Mouse (Mus musculus) liver, embryonic 14.5 days (tissue): ENCODE results near the gene Atp5d. TPM values are rescaled to one million over a fixed set of nuclear protein-coding genes. Genes with fewer than 3 reads are reported as not detected.

Experiments
- ATAC-seq: fragments of 200-750 bp; cut with Nextera tagmentation; 2 replicates; pipeline ENCODE4 v1.8.0; 2017; ENCODE audit warnings: moderate number of reproducible peaks, mild to moderate bottlenecking, moderate library complexity; ENCODE audit not compliant: insufficient read depth
- DNase-seq, 3 experiments: peaks; one replicate each; pipeline ENCODE4 v3.0.0-alpha.2; 2012 to 2013; ENCODE audit warnings: low read depth in 3 of 3, low spot score in 3 of 3
- H3K27ac ChIP-seq: fragments of 300-500 bp; sonication (generic); 2 replicates; pipeline ENCODE4 v1.5.1; 2014; ENCODE audit warnings: moderate library complexity, mild to moderate bottlenecking, control low read depth, inconsistent platforms
- H3K27me3 ChIP-seq: fragments of 300-500 bp; sonication (generic); 2 replicates; pipeline ENCODE4 v1.6.1; 2014; ENCODE audit warnings: mild to moderate bottlenecking, low read length, moderate library complexity; ENCODE audit not compliant: control insufficient read depth, insufficient read depth
- H3K36me3 ChIP-seq: fragments of 300-500 bp; sonication (generic); replicated peaks from 2 replicates; pipeline ENCODE4 v1.6.1; 2014; ENCODE audit warnings: low read depth; ENCODE audit not compliant: control insufficient read depth, insufficient read depth
- H3K4me1 ChIP-seq, 2 experiments: fragments of 200-500 bp in 1 of 2; fragments of 300-500 bp in 1 of 2; sonication (generic) in 1 of 2; replicated peaks; 2 replicates each; pipeline ENCODE4 v1.6.1; 2012 to 2014; ENCODE audit warnings: antibody characterized with exemption in 1 of 2, inconsistent platforms in 1 of 2, low read length in 1 of 2; ENCODE audit not compliant: control insufficient read depth in 2 of 2, insufficient read depth in 2 of 2
- H3K4me2 ChIP-seq: fragments of 300-500 bp; sonication (generic); 2 replicates; pipeline ENCODE4 v1.6.1; 2014; ENCODE audit warnings: low read depth, mild to moderate bottlenecking, control low read depth, moderate library complexity
- H3K4me3 ChIP-seq, 2 experiments: fragments of 200-500 bp in 1 of 2; fragments of 300-500 bp in 1 of 2; sonication (generic) in 1 of 2; 2 replicates each; pipeline ENCODE4 v1.5.1; 2012 to 2014; ENCODE audit warnings: low read depth in 2 of 2, low read length in 2 of 2, mild to moderate bottlenecking in 2 of 2, control low read depth in 1 of 2, inconsistent platforms in 1 of 2, moderate library complexity in 1 of 2; ENCODE audit not compliant: insufficient read depth in 1 of 2
- H3K9ac ChIP-seq: fragments of 300-500 bp; sonication (generic); replicated peaks from 2 replicates; pipeline ENCODE4 v1.6.1; 2014; ENCODE audit warnings: mild to moderate bottlenecking, control low read depth, moderate library complexity
- H3K9me3 ChIP-seq: fragments of 300-500 bp; sonication (generic); 2 replicates; pipeline ENCODE4 v1.6.1; 2016; ENCODE audit warnings: low read length, mixed read lengths; ENCODE audit not compliant: control insufficient read depth
- CTCF ChIP-seq: IDR thresholded peaks from 2 replicates; pipeline ENCODE4 v1.5.1; 2016; ENCODE audit warnings: antibody characterized with exemption, low read depth, control low read depth
- EP300 ChIP-seq: IDR thresholded peaks from 2 replicates; pipeline ENCODE4 v1.6.1; 2016; ENCODE audit warnings: antibody characterized with exemption, low read depth
- WGBS: fragments of 180-500 bp; shearing (Covaris S2); extraction: QIAGEN DNeasy Blood & Tissue Kit; methylation state at CpG from one replicate; pipeline ENCODE4 v1.1.7; 2014; ENCODE audit not compliant: insufficient replicate concordance; 5-methylcytosine and 5-hydroxymethylcytosine counted together
- polyA plus RNA-seq, 2 experiments: library from polyadenylated mRNA; depleted of rRNA in 1 of 2; stranded (reverse) in 1 of 2; unstranded in 1 of 2; fragments of >200 nt; fragmentation: Nextera tagmentation in 1 of 2; extraction: Ambion mirVana in 1 of 2; gene quantifications; 2 replicates each; pipeline versions ENCODE4 v1.2.1 to v1.2.3; 2012 to 2014

Atp5d gene
- polyA plus RNA-seq, 2 experiments = 211 to 249 TPM

DNA sequence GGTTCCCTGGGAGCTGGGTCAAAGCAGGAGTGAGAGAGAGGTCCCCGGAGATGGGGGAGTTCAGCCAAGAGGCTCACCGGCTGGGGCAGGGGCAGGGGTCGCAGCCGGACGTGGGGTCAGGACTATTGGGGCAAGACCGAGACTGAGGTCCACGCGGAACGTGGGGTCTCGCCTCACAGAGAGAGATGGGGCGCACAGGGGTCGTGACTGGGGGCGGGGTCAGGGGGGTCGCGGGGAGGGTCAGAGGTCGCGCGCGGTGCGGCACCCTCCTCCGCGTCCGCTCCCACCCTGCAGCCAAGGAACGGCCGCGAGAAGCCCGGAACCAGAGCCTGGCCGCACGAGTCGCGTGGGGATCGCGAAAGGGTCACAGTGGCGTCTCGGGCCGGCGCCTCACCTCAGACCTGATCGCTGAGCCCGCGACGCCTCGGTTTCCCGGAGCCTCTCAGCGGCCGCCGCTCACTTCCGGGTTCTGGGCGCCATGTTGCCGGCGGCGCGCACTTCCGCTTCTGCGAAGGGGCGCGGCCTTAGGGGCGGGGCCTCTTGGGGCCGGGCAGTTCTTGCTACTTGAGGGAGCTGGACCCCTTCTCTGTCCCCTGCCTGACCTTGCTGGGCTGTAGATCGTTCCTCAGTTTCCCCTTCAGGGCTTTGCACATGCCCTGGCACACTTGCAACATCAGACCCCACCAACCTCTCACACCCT is 36.1 kb upstream of the Atp5d start:
- no peaks in the 10 kb centered on the region for H3K9me3 ChIP-seq
- peak overlapping the region; percentile 85 to 88 for H3K4me3 ChIP-seq
- peak; percentile 76 to 78 (median 77) for DNase-seq
- peaks cover 39 to 51% of the 10 kb centered on the region in 2 experiments for H3K4me1 ChIP-seq
- peak; percentile 82 for ATAC-seq
- WGBS = under 1% methylated on average over 59 of the region's 59 CpGs
- H3K4me2 ChIP-seq = peak overlapping the region; percentile 82
- no peaks in the 10 kb centered on the region for H3K36me3 ChIP-seq
- H3K27me3 ChIP-seq = no peaks in the 10 kb centered on the region
- TF ChIP-seq CTCF = no peak
- no peak for TF ChIP-seq EP300
- peak overlapping the region; percentile 92 for H3K27ac ChIP-seq
- H3K9ac ChIP-seq = peak overlapping the region; percentile 92

DNA sequence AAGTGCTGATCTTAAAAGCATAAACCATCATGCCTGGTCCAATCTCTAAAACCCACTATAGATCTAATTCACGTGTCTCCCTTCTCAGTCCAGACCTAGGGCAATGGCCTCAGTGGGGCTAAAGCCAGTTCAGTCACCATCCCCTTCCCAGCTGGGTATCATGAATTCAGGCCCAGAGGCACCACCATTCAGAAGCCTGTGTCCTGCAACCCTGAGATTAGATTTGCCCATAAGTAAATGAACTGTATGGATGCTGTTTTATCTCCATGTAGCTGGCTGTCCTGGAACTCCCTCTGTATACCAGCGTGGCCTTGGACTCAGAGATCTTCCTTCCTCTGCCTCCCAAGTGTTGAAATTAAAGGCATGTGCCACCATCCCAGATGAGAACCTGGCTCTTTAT is 35.4 kb upstream of the Atp5d start:
- TF ChIP-seq EP300 (peak; percentile 64), CTCF (no peak)
- WGBS = 46% methylated on average over 2 of the region's 2 CpGs
- DNase-seq (peak in 2 of 3 experiments; percentile 65), ATAC-seq (peak; percentile 71)
- Histone ChIP-seq H3K4me2 (peak overlapping the region; percentile 82), H3K4me3 (peak overlapping the region in 1 of 2 experiments; percentile 85; a peak in 2 of 4 replicates), H3K4me1 (peaks cover 33 to 44% of the 10 kb centered on the region in 2 experiments), H3K9me3 (no peaks in the 10 kb centered on the region), H3K36me3 (no peaks in the 10 kb centered on the region), H3K9ac (peak overlapping the region; percentile 92), H3K27me3 (no peaks in the 10 kb centered on the region), H3K27ac (peak overlapping the region; percentile 92)

- Histone ChIP-seq H3K36me3 (no peaks in the 10 kb centered on the region), H3K9ac (no peak overlapping the region), H3K27me3 (no peaks in the 10 kb centered on the region), H3K9me3 (no peaks in the 10 kb centered on the region), H3K27ac (no peak overlapping the region), H3K4me2 (no peak overlapping the region), H3K4me1 (peaks cover 21 to 33% of the 10 kb centered on the region in 2 experiments), H3K4me3 (no peak overlapping the region)
- TF ChIP-seq CTCF = no peak
- ATAC-seq = no peak
- WGBS = 68% methylated on average over 3 of the region's 3 CpGs
- DNase-seq = no peak
Observed at GRCm38 (mm10) chr10:80104181-80104580, 34.3 kb upstream of the Atp5d start.

DNA sequence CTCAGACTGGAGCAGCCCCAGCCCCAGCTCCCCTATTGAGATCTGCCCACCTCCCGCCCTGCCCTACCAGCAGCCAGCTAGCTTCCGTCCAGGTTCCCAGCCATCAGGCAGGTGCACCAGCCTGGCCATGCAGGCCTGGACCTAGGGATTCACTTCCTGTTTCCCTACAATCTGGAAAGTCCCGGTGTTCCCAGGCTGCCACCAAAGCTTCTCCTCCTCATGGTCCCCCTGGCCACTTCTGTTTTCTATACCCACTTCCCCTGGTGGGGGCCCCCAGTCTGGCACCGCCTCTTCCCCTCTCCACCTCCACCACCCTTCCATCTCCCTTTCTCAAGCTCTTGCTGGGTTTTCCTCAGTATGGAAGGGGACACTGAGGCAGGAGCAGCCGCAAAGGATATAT is 33.0 kb upstream of the Atp5d start, which contains the start of gene Sbno2:
TSS of gene Sbno2 (minus strand) at position 112 of the 400 bp plus-strand sequence.
- ATAC-seq = no peak
- H3K4me2 ChIP-seq = no peak within 1 kb of the TSS
- no peak for TF ChIP-seq CTCF
- TF ChIP-seq EP300 = no peak
- no peaks in the 10 kb centered on the region for H3K27me3 ChIP-seq
- H3K4me1 ChIP-seq = peaks cover 20 to 22% of the 10 kb centered on the region in 2 experiments
- H3K27ac ChIP-seq = no peak within 1 kb of the TSS
- H3K9ac ChIP-seq = no peak within 1 kb of the TSS
- DNase-seq = no peak
- H3K36me3 ChIP-seq = no peaks in the 10 kb centered on the region
- H3K4me3 ChIP-seq = no peak within 1 kb of the TSS
- H3K9me3 ChIP-seq = no peaks in the 10 kb centered on the region
- whole genome bisulfite sequencing = 45% methylated on average over 5 of the region's 5 CpGs

- Histone ChIP-seq H3K4me2 (no peak overlapping the region), H3K4me3 (no peak overlapping the region), H3K9me3 (no peaks in the 10 kb centered on the region), H3K4me1 (peaks cover 17 to 18% of the 10 kb centered on the region in 2 experiments), H3K36me3 (no peaks in the 10 kb centered on the region), H3K27ac (no peak overlapping the region), H3K27me3 (no peaks in the 10 kb centered on the region), H3K9ac (no peak overlapping the region)
- DNase-seq = no peak
- no peak for ATAC-seq
- WGBS = 61% methylated on average over 5 of the region's 5 CpGs
- no peak for TF ChIP-seq EP300
- TF ChIP-seq CTCF = no peak
Observed at GRCm38 (mm10) chr10:80105926-80106325, 32.5 kb upstream of the Atp5d start.
